Mouse (Mus musculus) urinary bladder, postnatal 36 days (tissue): ENCODE results near the gene Usp22.
"Not testable (repeated sequence)": the region's sequence is repeated elsewhere in the genome, so short reads cannot be mapped to it uniquely, and the experiment has no call there.

Experiments
- DNase-seq, 2 experiments: peaks; one replicate each; pipeline ENCODE4 v3.0.0; 2022; ENCODE audit warnings: low spot score in 2 of 2, mixed read lengths in 1 of 2

Gene Usp22

GRCm38 (mm10) chr11:61174821-61175658 is at the start of gene Usp22:
Gene Usp22, minus strand, starts transcription at chr11:61175055.
- peak; percentile 98 to 99 for DNase-seq

GRCm38 (mm10) chr11:61224234-61224744 is 49.4 kb upstream of the Usp22 start:
- no peak for DNase-seq

GRCm38 (mm10) chr11:61222971-61223745 is 48.3 kb upstream of the Usp22 start:
- no peak for DNase-seq

- no peak for DNase-seq
These were observed 47.2 kb upstream of the Usp22 start for GRCm38 (mm10) chr11:61222007-61222406.

GRCm38 (mm10) chr11:61220156-61220881 is 45.5 kb upstream of the Usp22 start:
- DNase-seq, result peak in 1 of 2 experiments; percentile 22

GRCm38 (mm10) chr11:61215936-61216335 is 41.1 kb upstream of the Usp22 start:
- no peak for DNase-seq

- DNase-seq, result no peak
These were observed 37.2 kb upstream of the Usp22 start for GRCm38 (mm10) chr11:61212102-61212501.

- DNase-seq, result peak in 1 of 2 experiments; percentile 43
These were observed 33.5 kb upstream of the Usp22 start for GRCm38 (mm10) chr11:61208316-61208715.

- DNase-seq, result peak in 1 of 2 experiments; percentile 31
These were observed 32.8 kb upstream of the Usp22 start, which contains the start of gene Aldh3a1 for GRCm38 (mm10) chr11:61207487-61208246. Gene Aldh3a1, plus strand, starts transcription at chr11:61207537.

- no peak for DNase-seq
These were observed 31.3 kb upstream of the Usp22 start for GRCm38 (mm10) chr11:61206136-61206535.

GRCm38 (mm10) chr11:61205167-61205950 is 30.5 kb upstream of the Usp22 start:
- peak in 1 of 2 experiments; percentile 27 for DNase-seq

- DNase-seq, result no peak
These were observed 28.0 kb upstream of the Usp22 start for GRCm38 (mm10) chr11:61202810-61203209.

GRCm38 (mm10) chr11:61202186-61202585 is 27.3 kb upstream of the Usp22 start:
- no peak for DNase-seq

- DNase-seq, result no peak
These were observed 24.9 kb upstream of the Usp22 start for GRCm38 (mm10) chr11:61199620-61200362.

- DNase-seq, result no peak
These were observed 23.1 kb upstream of the Usp22 start for GRCm38 (mm10) chr11:61197935-61198334.

GRCm38 (mm10) chr11:61196616-61197353 is 21.9 kb upstream of the Usp22 start:
- DNase-seq, result no peak

GRCm38 (mm10) chr11:61193392-61193791 is 18.5 kb upstream of the Usp22 start:
- DNase-seq, result peak; percentile 77 to 82

- no peak for DNase-seq
These were observed 17.9 kb upstream of the Usp22 start for GRCm38 (mm10) chr11:61192779-61193178.

- DNase-seq, result not testable (repeated sequence)
These were observed 17.3 kb upstream of the Usp22 start for GRCm38 (mm10) chr11:61192123-61192522.
